Mouse (Mus musculus): Measurements from ENCODE around the gene Rspo1.

Gene Rspo1

DNA sequence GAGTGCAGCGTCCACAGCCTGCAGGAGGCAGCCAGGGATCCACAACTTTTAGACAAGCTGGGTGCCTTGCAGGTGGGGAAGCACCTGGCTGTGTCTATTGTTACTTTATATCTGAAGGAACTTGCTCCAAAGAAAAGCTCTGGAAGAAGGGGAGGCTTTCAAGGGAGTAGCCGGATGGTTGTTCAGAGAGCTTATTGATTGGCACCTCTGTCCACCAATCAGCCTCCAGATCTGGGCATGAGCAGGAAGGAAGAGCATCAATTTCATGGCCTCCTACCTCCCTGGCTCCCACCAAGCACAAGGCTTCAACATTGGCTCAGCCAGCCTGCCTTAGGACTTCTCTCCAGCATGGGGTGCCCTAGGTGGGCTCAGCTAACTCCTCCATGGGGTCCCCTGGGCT is 12.9 kb upstream of the Rspo1 start:
- DNase-seq, result no peak

DNA sequence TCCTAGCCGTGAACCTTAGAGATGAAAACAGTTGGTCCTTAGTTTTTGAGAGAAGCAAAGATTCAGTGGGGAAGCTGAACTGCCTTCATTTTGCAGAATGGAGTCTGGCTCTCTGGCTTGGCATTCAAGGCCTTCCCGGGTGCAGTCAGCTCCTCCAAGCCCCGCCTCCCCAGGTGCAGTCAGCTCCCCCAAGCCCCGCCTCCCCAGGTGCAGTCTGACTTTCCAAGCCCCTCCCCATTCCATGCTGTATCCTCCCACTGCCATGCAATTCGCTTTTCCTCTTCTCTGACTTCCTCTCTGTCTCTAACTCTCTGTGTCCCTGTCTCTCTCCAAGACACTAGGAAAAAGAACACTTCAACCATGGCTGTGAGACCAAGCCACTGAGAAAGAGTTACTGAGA is 8.0 kb upstream of the Rspo1 start:
- peak; percentile 54 for DNase-seq

DNA sequence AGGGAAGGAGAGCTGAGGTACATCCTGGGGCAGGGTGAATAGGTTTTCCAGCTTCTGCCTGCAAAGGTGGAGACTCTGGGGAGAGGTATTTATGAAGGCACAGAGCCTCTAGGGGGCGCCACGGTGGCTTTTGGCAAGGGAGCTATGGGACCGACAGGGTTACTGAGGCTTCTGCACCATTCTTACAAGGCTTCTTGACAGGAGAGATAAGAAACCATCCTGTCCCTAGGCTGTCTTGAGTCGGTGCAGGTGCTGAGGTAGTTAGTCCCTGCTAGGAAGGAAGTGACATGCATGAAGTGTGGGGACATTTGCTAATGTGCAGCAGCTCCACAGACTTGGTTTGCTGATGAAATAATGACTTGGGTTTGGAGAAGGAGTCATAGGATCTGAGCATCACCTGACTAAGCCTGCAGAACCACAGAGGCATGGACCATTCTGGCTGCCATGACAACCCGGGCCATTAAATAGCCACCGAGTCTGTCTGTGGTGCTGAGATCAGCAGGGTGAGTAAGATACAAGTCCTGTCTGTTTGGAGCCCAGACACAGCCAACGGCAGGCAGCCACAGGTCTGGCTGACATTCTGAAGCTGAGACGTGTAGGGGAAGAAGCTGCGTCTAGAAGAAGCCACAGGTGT is 2.2 kb upstream of the Rspo1 start:
- no peak for DNase-seq

- no peak for DNase-seq
Observed at GRCm38 (mm10) chr4:124984871-124985670, 1.2 kb upstream of the Rspo1 start.

GRCm38 (mm10) chr4:124986739-124987710 is 795 bp downstream of the Rspo1 start:
- DNase-seq, result no peak

- DNase-seq, result no peak
Observed at GRCm38 (mm10) chr4:124987711-124988097, 1.5 kb downstream of the Rspo1 start.

DNA sequence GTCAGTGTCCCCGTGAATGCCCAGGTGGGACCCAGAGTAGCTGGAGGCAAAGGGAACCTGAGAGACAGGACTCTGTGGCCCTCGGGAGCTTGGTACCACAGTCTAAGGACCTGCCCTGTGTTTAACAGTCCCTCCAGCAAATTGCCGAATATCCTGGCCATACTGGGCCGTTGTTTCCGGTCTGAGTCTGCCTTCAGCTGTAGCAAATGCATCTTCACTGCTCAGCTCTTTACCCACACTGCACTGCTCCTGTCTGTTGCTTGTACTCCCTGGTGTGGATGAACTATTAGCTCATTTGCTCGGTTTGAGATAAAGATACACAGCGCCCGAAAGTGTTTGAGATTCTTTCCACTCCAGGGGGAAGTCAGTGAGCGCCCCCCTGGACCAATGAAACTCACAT is 2.2 kb downstream of the Rspo1 start:
- no peak for DNase-seq

DNA sequence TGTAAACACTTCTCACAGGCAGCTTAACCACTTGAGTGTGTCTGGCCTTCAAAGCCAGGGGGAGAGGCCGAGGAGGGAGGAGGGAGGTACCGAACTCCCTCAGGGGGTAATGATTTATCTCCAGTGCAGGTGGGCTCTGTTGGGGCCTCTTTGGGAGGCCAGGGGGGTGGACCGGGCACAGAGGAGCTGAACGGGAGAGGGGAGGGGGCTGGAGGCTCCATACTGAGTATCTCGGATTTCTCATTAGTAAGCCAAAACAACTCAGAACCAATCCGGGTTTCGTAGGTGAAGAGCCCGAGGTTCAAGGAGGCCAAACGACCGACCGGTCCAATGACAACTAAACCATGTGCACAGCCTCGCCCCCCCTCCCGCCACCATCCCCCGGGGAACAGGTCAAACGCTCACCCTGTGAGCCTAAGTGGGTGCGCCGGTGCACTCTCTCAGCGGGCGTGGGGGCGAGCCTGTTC is 3.6 kb downstream of the Rspo1 start:
- no peak for DNase-seq

GRCm38 (mm10) chr4:124990325-124990724 is 4.1 kb downstream of the Rspo1 start:
- DNase-seq, result no peak

DNA sequence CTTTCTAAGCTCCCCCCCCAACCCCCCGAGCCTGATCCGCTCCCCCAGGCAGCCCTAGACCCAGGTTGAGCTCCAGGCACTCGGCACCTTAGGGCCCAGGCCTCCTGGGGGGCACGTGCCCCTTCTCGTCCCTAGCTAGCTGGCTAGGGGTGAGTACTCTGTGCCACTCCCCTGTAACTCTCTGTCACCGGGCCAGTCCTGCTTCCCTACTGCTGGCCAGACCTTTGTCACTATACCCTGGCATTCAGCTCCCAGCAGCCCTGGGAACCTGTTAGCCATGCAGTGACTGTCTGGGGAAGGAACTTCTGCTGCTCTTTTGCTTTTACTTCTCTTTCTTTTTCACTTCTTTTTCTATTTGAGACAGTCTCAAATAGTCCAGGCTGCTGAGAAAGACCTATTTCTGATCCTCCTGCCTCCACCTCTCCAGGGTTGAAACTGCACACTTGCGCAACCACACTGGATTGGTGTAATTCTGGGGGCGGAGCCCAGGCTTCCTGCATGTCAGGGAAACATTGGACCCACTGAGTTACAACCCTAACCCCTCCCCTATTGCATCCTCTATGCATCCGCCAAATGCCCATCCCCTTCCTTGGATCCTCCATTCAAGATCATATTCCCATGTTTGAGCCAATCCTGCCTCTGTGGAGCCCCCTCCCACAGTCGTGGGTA is 11.4 kb downstream of the Rspo1 start:
- DNase-seq, result no peak

DNA sequence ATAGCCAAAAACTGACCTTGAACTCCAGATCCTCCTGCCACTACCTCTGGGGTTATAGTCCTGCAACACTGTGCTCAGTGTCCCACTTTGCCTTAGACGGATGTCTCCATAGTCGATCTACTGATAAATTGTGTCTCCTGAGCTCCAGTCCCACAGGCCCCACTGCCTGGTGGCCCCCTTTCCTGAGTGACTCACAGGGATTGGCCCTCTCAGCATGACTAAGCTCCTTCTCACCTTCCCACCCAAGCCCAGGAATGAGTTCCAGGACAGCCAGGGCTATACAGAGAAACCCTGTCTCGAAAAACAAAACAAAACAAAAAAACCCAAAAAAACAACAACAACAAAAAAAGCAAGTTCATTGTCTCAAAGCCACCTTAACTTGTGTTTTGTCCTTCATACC is 13.3 kb downstream of the Rspo1 start:
- no peak for DNase-seq

DNA sequence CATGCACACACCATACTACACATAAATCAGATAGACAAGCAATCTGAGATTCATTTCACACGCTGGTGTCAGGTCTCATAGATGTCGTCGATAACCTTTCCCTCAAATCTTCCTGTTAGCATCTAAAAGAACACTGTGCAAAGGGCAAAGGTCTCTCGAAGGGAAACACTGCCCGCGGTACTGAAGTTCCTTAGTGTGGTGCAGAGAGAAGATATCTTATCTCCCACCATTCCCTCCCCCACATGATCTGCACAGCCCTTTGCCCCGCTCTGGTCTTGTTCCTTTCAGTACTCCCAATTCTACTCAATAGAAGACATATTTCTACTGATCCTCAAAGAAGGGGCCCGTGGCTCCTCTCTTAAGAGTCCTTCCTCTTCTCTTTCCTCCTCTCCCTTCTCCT is 16.7 kb downstream of the Rspo1 start:
- no peak for DNase-seq

- no peak for DNase-seq
Observed at GRCm38 (mm10) chr4:125004886-125005285, 18.7 kb downstream of the Rspo1 start.

GRCm38 (mm10) chr4:125007460-125007859 is 21.2 kb downstream of the Rspo1 start:
- DNase-seq, result no peak

GRCm38 (mm10) chr4:125008220-125008619 is 22.0 kb downstream of the Rspo1 start:
- DNase-seq, result no peak

DNA sequence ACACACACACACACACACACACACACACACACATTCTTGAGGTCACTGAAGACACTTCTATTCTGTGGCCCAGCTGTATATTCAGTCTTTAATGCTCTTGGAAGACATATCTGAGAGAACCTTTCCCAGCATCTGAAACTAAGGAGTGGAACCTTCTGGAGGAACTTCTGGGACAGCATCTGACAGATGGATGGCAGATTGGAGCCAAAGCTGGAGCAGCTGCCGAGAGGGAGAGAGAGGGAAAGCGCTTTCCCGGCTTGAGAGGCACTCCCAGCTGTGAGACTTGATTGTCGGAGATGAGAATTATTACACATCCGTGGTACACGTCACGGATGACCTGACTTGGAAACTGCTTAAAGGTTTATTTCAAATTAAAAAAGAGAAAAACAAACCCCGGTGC is 22.5 kb downstream of the Rspo1 start:
- no peak for DNase-seq

- no peak for DNase-seq
Observed at GRCm38 (mm10) chr4:125015806-125016635, 29.8 kb downstream of the Rspo1 start, which contains the start of gene Gnl2. Gene Gnl2 (plus strand): TSS chr4:125016585.

GRCm38 (mm10) chr4:125017431-125017830 is 31.2 kb downstream of the Rspo1 start:
- DNase-seq, result peak; percentile 13

GRCm38 (mm10) chr4:125020780-125021538 is 34.7 kb downstream of the Rspo1 start:
- no peak for DNase-seq

- peak; percentile 97 for DNase-seq
Observed at GRCm38 (mm10) chr4:125029891-125030614, 43.8 kb downstream of the Rspo1 start.
